Mouse (Mus musculus) cerebellum, adult 2 months (tissue): ENCODE measurements at regions not wholly inside any gene's neighbourhood (a gene's known extent, or its start where the extent isn't known, plus 50 kb on each side); places are given as distances from the start of the nearest gene placed in this dataset.

Experiments used
- CTCF ChIP-seq: fragments of 200-500 bp; IDR thresholded peaks from 2 replicates; pipeline ENCODE4 v1.5.1; 2011; ENCODE audit warnings: low read depth, mild to moderate bottlenecking, control low read depth, low read length, moderate library complexity, borderline replicate concordance; ENCODE audit not compliant: insufficient read depth
- POLR2A ChIP-seq: fragments of 200-500 bp; IDR thresholded peaks from 2 replicates; pipeline ENCODE4 v1.6.1; 2011; ENCODE audit warnings: low read length, control low read depth, borderline replicate concordance; ENCODE audit not compliant: insufficient read depth

- TF ChIP-seq CTCF: no peak
- no peak for TF ChIP-seq POLR2A
These were observed 220.7 kb downstream of the Fam76b start for GRCm38 (mm10) chr9:14048224-14048623.
